Mouse (Mus musculus) limb, embryonic 13.5 days (tissue): ENCODE results near the gene Prdm11. TPM values are rescaled to one million over a fixed set of nuclear protein-coding genes. Genes with fewer than 3 reads are reported as not detected.

Experiments used
- ATAC-seq: fragments of 200-750 bp; cut with Nextera tagmentation; 2 replicates; pipeline ENCODE4 v1.8.0; 2017; ENCODE audit warnings: low read depth, moderate number of reproducible peaks, moderate TSS enrichment; ENCODE audit not compliant: low FRiP score
- H3K27ac ChIP-seq: fragments of 300-500 bp; sonication (generic); 2 replicates; pipeline ENCODE4 v1.5.1; 2015; ENCODE audit warnings: inconsistent platforms, mild to moderate bottlenecking, moderate library complexity
- H3K27me3 ChIP-seq: fragments of 300-500 bp; sonication (generic); 2 replicates; pipeline ENCODE4 v1.6.1; 2015; ENCODE audit warnings: mild to moderate bottlenecking, inconsistent platforms
- H3K36me3 ChIP-seq: fragments of 300-500 bp; sonication (generic); 2 replicates; pipeline ENCODE4 v1.6.1; 2015; ENCODE audit warnings: inconsistent platforms, mild to moderate bottlenecking, moderate library complexity
- H3K4me1 ChIP-seq: fragments of 300-500 bp; sonication (generic); 2 replicates; pipeline ENCODE4 v1.6.1; 2015; ENCODE audit warnings: inconsistent platforms
- H3K4me2 ChIP-seq: fragments of 300-500 bp; sonication (generic); replicated peaks from 2 replicates; pipeline ENCODE4 v1.6.1; 2015; ENCODE audit warnings: inconsistent platforms, mild to moderate bottlenecking, moderate library complexity
- H3K4me3 ChIP-seq: fragments of 300-500 bp; sonication (generic); 2 replicates; pipeline ENCODE4 v1.5.1; 2015; ENCODE audit warnings: moderate library complexity, mild to moderate bottlenecking, inconsistent platforms
- H3K9ac ChIP-seq: fragments of 300-500 bp; sonication (generic); 2 replicates; pipeline ENCODE4 v1.6.1; 2015; ENCODE audit warnings: mild to moderate bottlenecking, inconsistent platforms
- H3K9me3 ChIP-seq: fragments of 300-500 bp; sonication (generic); 2 replicates; pipeline ENCODE4 v1.6.1; 2016; ENCODE audit warnings: inconsistent platforms
- WGBS: fragments of 180-500 bp; shearing (Covaris S2); methylation state at CpG from one replicate; pipeline ENCODE4 v1.1.7; 2015; 5-methylcytosine and 5-hydroxymethylcytosine counted together
- polyA plus RNA-seq: library from polyadenylated mRNA; unstranded; fragments of >200 nt; fragmentation: Nextera tagmentation; extraction: Ambion mirVana; gene quantifications from 2 replicates; pipeline ENCODE4 v1.2.1, GENCODE M21; 2015

Gene Prdm11
- polyA plus RNA-seq, 1 experiment from 2014 or later = 7.8 TPM

- no peaks in the 10 kb centered on the region for H3K27me3 ChIP-seq
- WGBS = 95% methylated on average over 20 of the region's 20 CpGs
- peaks cover 96% of the 10 kb centered on the region for H3K36me3 ChIP-seq
Measured at GRCm38 (mm10) chr2:92973646-92974045, 72.3 kb downstream of the Prdm11 start.

GRCm38 (mm10) chr2:92972071-92972470, 73.9 kb downstream of the Prdm11 start:
- Histone ChIP-seq H3K27me3 (no peaks in the 10 kb centered on the region), H3K27ac (no peak overlapping the region), H3K4me2 (no peak overlapping the region), H3K36me3 (peaks cover 84% of the 10 kb centered on the region), H3K4me3 (no peak overlapping the region), H3K9ac (no peak overlapping the region), H3K4me1 (peaks cover 12% of the 10 kb centered on the region), H3K9me3 (no peaks in the 10 kb centered on the region)
- WGBS = 90% methylated on average over 17 of the region's 17 CpGs
- no peak for ATAC-seq

More at GRCm38 (mm10) chr2:92973646-92974045, 72.3 kb downstream of the Prdm11 start:
- ATAC-seq = no peak
- H3K4me2 ChIP-seq = no peak overlapping the region
- no peaks in the 10 kb centered on the region for H3K4me1 ChIP-seq
- H3K9ac ChIP-seq = no peak overlapping the region
- no peak overlapping the region for H3K4me3 ChIP-seq
- H3K27ac ChIP-seq = no peak overlapping the region
- H3K9me3 ChIP-seq = no peaks in the 10 kb centered on the region

- Histone ChIP-seq H3K27me3 (no peaks in the 10 kb centered on the region), H3K4me1 (peaks cover 16% of the 10 kb centered on the region), H3K9me3 (no peaks in the 10 kb centered on the region), H3K9ac (no peak overlapping the region), H3K4me2 (no peak overlapping the region), H3K36me3 (peaks cover 79% of the 10 kb centered on the region), H3K27ac (no peak overlapping the region), H3K4me3 (no peak overlapping the region)
- WGBS = 90% methylated on average over 8 of the region's 8 CpGs
- no peak for ATAC-seq
Measured at GRCm38 (mm10) chr2:92971536-92971935, 74.4 kb downstream of the Prdm11 start.

GRCm38 (mm10) chr2:92971069-92971468, 74.9 kb downstream of the Prdm11 start:
- H3K9me3 ChIP-seq = no peaks in the 10 kb centered on the region
- 83% methylated on average over 9 of the region's 9 CpGs for WGBS
- no peak overlapping the region for H3K4me2 ChIP-seq
- ATAC-seq = no peak
- peaks cover 74% of the 10 kb centered on the region for H3K36me3 ChIP-seq
- H3K4me1 ChIP-seq = peaks cover 19% of the 10 kb centered on the region
- H3K4me3 ChIP-seq = no peak overlapping the region
- H3K27ac ChIP-seq = no peak overlapping the region
- no peak overlapping the region for H3K9ac ChIP-seq
- no peaks in the 10 kb centered on the region for H3K27me3 ChIP-seq

- Histone ChIP-seq H3K27ac (0 out of 2 replicates have a peak overlapping the region, but pooled peaks have one; percentile 15), H3K9ac (no peak overlapping the region), H3K4me2 (no peak overlapping the region), H3K4me3 (no peak overlapping the region), H3K36me3 (peaks cover 45% of the 10 kb centered on the region), H3K27me3 (no peaks in the 10 kb centered on the region), H3K9me3 (no peaks in the 10 kb centered on the region), H3K4me1 (peaks cover 19% of the 10 kb centered on the region)
- 30% methylated on average over 4 of the region's 4 CpGs for WGBS
- no peak for ATAC-seq
Measured at GRCm38 (mm10) chr2:92967839-92968166, 78.2 kb downstream of the Prdm11 start.

- no peak overlapping the region for H3K9ac ChIP-seq
- no peaks in the 10 kb centered on the region for H3K27me3 ChIP-seq
- ATAC-seq = peak; percentile 28; the same call in 1 of the 2 replicates
- no peaks in the 10 kb centered on the region for H3K9me3 ChIP-seq
- peaks cover 19% of the 10 kb centered on the region for H3K4me1 ChIP-seq
- H3K36me3 ChIP-seq = peaks cover 39% of the 10 kb centered on the region
- H3K27ac ChIP-seq = 0 out of 2 replicates have a peak overlapping the region, but pooled peaks have one; percentile 15
- 0 out of 2 replicates have a peak overlapping the region, but pooled peaks have one; percentile 4 for H3K4me2 ChIP-seq
- WGBS = 25% methylated on average over 10 of the region's 10 CpGs
- H3K4me3 ChIP-seq = no peak overlapping the region
Measured at GRCm38 (mm10) chr2:92967032-92967838, 78.7 kb downstream of the Prdm11 start.

- Histone ChIP-seq H3K9ac (no peak overlapping the region), H3K27me3 (no peaks in the 10 kb centered on the region), H3K4me1 (peaks cover 19% of the 10 kb centered on the region), H3K27ac (no peak overlapping the region), H3K9me3 (no peaks in the 10 kb centered on the region), H3K4me2 (no peak overlapping the region), H3K4me3 (no peak overlapping the region), H3K36me3 (peaks cover 30% of the 10 kb centered on the region)
- WGBS = 53% methylated on average over 8 of the region's 8 CpGs
- no peak for ATAC-seq
Measured at GRCm38 (mm10) chr2:92966257-92966656, 79.7 kb downstream of the Prdm11 start.

- H3K36me3 ChIP-seq = peaks cover 14% of the 10 kb centered on the region; the same call in 1 of the 2 replicates
- H3K4me2 ChIP-seq = no peak overlapping the region
- H3K4me1 ChIP-seq = peaks cover 19% of the 10 kb centered on the region
- 95% methylated on average over 1 of the region's 1 CpGs for WGBS
- H3K4me3 ChIP-seq = no peak overlapping the region
- no peaks in the 10 kb centered on the region for H3K27me3 ChIP-seq
- no peak for ATAC-seq
- H3K27ac ChIP-seq = no peak overlapping the region
- no peaks in the 10 kb centered on the region for H3K9me3 ChIP-seq
- no peak overlapping the region for H3K9ac ChIP-seq
Measured at GRCm38 (mm10) chr2:92964345-92964744, 81.6 kb downstream of the Prdm11 start.

- no peaks in the 10 kb centered on the region for H3K36me3 ChIP-seq
- no peak for ATAC-seq
- no peak overlapping the region for H3K9ac ChIP-seq
- 76% methylated on average over 4 of the region's 4 CpGs for WGBS
- H3K4me2 ChIP-seq = no peak overlapping the region
- H3K27me3 ChIP-seq = 0 out of 2 replicates have a peak, but pooled peaks cover 5% of the 10 kb centered on the region
- no peaks in the 10 kb centered on the region for H3K4me1 ChIP-seq
- no peak overlapping the region for H3K27ac ChIP-seq
- H3K9me3 ChIP-seq = peaks cover 7% of the 10 kb centered on the region; the same call in 1 of the 2 replicates
- H3K4me3 ChIP-seq = no peak overlapping the region
Measured at GRCm38 (mm10) chr2:92958640-92959039, 87.3 kb downstream of the Prdm11 start.

GRCm38 (mm10) chr2:92956943-92957342, 89.0 kb downstream of the Prdm11 start:
- no peak overlapping the region for H3K4me2 ChIP-seq
- H3K36me3 ChIP-seq = no peaks in the 10 kb centered on the region
- H3K4me1 ChIP-seq = no peaks in the 10 kb centered on the region
- H3K4me3 ChIP-seq = no peak overlapping the region
- no peak for ATAC-seq
- 87% methylated on average over 2 of the region's 2 CpGs for WGBS
- H3K27me3 ChIP-seq = 0 out of 2 replicates have a peak, but pooled peaks cover 5% of the 10 kb centered on the region
- no peak overlapping the region for H3K9ac ChIP-seq
- no peak overlapping the region for H3K27ac ChIP-seq
- peaks cover 7% of the 10 kb centered on the region; the same call in 1 of the 2 replicates for H3K9me3 ChIP-seq

- ATAC-seq = no peak
- H3K9me3 ChIP-seq = peaks cover 7% of the 10 kb centered on the region; the same call in 1 of the 2 replicates
- H3K4me2 ChIP-seq = no peak overlapping the region
- 0 out of 2 replicates have a peak, but pooled peaks cover 5% of the 10 kb centered on the region for H3K27me3 ChIP-seq
- no peak overlapping the region for H3K4me3 ChIP-seq
- H3K27ac ChIP-seq = no peak overlapping the region
- 41% methylated on average over 11 of the region's 11 CpGs for WGBS
- no peak overlapping the region for H3K9ac ChIP-seq
- no peaks in the 10 kb centered on the region for H3K4me1 ChIP-seq
- H3K36me3 ChIP-seq = no peaks in the 10 kb centered on the region
Measured at GRCm38 (mm10) chr2:92954404-92955114, 91.4 kb downstream of the Prdm11 start.

- H3K4me2 ChIP-seq = no peak overlapping the region
- no peak overlapping the region for H3K4me3 ChIP-seq
- H3K36me3 ChIP-seq = no peaks in the 10 kb centered on the region
- H3K9ac ChIP-seq = no peak overlapping the region
- no peak overlapping the region for H3K27ac ChIP-seq
- H3K9me3 ChIP-seq = peaks cover 7% of the 10 kb centered on the region; the same call in 1 of the 2 replicates
- H3K27me3 ChIP-seq = 0 out of 2 replicates have a peak, but pooled peaks cover 5% of the 10 kb centered on the region
- WGBS = 89% methylated on average over 17 of the region's 17 CpGs
- no peak for ATAC-seq
- peaks cover 7% of the 10 kb centered on the region for H3K4me1 ChIP-seq
Measured at GRCm38 (mm10) chr2:92953450-92953849, 92.5 kb downstream of the Prdm11 start.
